Mouse (Mus musculus): ENCODE results near the gene Mrps22. TPM values are rescaled to one million over a fixed set of nuclear protein-coding genes. Genes with fewer than 3 reads are reported as not detected.

Gene Mrps22
- polyA plus RNA-seq, 1 experiment from 2014 or later = 35.9 TPM

Other genes with a start within 250 kb of the Mrps22 start
- gene Rbp1, start 178.7 kb downstream of the Mrps22 start, polyA plus RNA-seq (2018) = 0.10 to 0.18 TPM in 2 of 3 replicates, not detected in the other
- not detected in 3 replicates for gene Rbp2, start 115.5 kb downstream of the Mrps22 start, polyA plus RNA-seq (2018)
- 96.2 to 157 TPM (median 109 TPM) in 3 replicates for gene Copb2, start 37.9 kb downstream of the Mrps22 start, polyA plus RNA-seq (2018)
- not detected in 3 replicates for gene Prr23a1, start 240.8 kb upstream of the Mrps22 start, polyA plus RNA-seq (2018)

Measured in macrophage (primary cell).